Mouse (Mus musculus): ENCODE results near the gene Kcmf1.

DNA sequence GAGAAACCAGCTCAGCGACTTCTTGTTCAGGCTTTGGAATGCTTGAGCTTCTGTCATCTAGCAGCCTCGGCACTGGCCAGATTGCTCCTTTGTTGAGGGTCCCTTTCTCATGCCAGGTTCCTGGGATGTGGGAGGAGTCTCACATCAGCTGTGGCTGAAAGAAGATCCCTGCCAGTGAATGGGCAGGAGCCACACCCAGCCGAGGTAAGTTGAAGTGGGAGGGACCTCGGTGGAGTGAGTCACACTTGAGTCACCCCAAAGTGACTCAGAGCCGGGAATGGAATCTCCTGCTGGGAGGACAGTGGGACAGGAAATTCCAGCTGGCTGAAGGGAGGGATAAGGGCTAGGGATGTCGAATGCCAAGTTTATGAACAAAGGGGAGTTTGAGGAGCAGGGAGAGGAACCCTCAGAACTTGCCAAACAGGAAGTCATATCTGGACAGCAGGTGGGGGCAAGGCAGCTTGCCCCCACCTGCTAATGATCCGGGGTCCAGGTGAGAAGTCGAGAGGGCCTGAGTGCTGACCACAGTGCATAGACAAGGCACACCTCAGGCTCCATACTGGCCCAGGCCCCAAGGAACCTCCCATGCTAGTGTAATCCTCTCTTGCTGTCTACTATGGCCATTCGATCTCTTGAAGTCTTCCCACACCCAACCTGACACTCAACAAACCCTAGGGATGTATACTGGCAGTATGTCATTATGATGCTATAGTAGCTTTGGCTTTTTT, 27.1 kb upstream of the Kcmf1 start:
- TF ChIP-seq POLR2A (IDR thresholded peaks at IDR 0.05; ENCODE audit: borderline replicate concordance, extremely low read depth, low read depth, low read length) (no peak), CTCF (IDR thresholded peaks at IDR 0.05; ENCODE audit: insufficient read depth, low read length) (no peak)

All from lung, adult 2 months (tissue).